Mouse (Mus musculus) neural tube, embryonic 13.5 days (tissue): ENCODE data around the gene Uchl1. TPM values are rescaled to one million over a fixed set of nuclear protein-coding genes. Genes with fewer than 3 reads are reported as not detected.
A peak's percentile ranks its signal among the peaks of the same experiment; 100 is the strongest.

ENCODE experiments used
- ATAC-seq: fragments of 200-750 bp; cut with Nextera tagmentation; 2 replicates; pipeline ENCODE4 v1.8.0; 2017; ENCODE audit warnings: low read depth, mild to moderate bottlenecking, moderate TSS enrichment, moderate library complexity
- H3K27ac ChIP-seq: fragments of 300-500 bp; sonication (generic); replicated peaks from 2 replicates; pipeline ENCODE4 v1.5.1; 2015; ENCODE audit warnings: moderate library complexity, mild to moderate bottlenecking, inconsistent platforms
- H3K27me3 ChIP-seq: fragments of 300-500 bp; sonication (generic); 2 replicates; pipeline ENCODE4 v1.6.1; 2015; ENCODE audit warnings: mild to moderate bottlenecking, inconsistent platforms
- H3K36me3 ChIP-seq: fragments of 300-500 bp; sonication (generic); 2 replicates; pipeline ENCODE4 v1.6.1; 2015; ENCODE audit warnings: mild to moderate bottlenecking, inconsistent platforms
- H3K4me1 ChIP-seq: fragments of 300-500 bp; sonication (generic); replicated peaks from 2 replicates; pipeline ENCODE4 v1.6.1; 2015; ENCODE audit warnings: inconsistent platforms
- H3K4me2 ChIP-seq: fragments of 300-500 bp; sonication (generic); 2 replicates; pipeline ENCODE4 v1.6.1; 2015; ENCODE audit warnings: inconsistent platforms, mild to moderate bottlenecking, moderate library complexity
- H3K4me3 ChIP-seq: fragments of 300-500 bp; sonication (generic); 2 replicates; pipeline ENCODE4 v1.5.1; 2015; ENCODE audit warnings: mild to moderate bottlenecking, inconsistent platforms
- H3K9ac ChIP-seq: fragments of 300-500 bp; sonication (generic); 2 replicates; pipeline ENCODE4 v1.6.1; 2015; ENCODE audit warnings: moderate library complexity, mild to moderate bottlenecking, inconsistent platforms
- H3K9me3 ChIP-seq: fragments of 300-500 bp; sonication (generic); 2 replicates; pipeline ENCODE4 v1.6.1; 2016; ENCODE audit warnings: inconsistent platforms
- WGBS: fragments of 180-500 bp; shearing (Covaris S2); methylation state at CpG from one replicate; pipeline ENCODE4 v1.1.7; 2015; 5-methylcytosine and 5-hydroxymethylcytosine counted together
- polyA plus RNA-seq: library from polyadenylated mRNA; unstranded; fragments of >200 nt; fragmentation: Nextera tagmentation; extraction: Ambion mirVana; gene quantifications from 2 replicates; pipeline ENCODE4 v1.2.1, GENCODE M21; 2015

Uchl1 gene
- polyA plus RNA-seq, 1 experiment from 2014 or later, result 1,278 TPM

GRCm38 (mm10) chr5:66715498-66715931 lies 39.6 kb downstream of the Uchl1 start:
- H3K27ac ChIP-seq, result no peak overlapping the region
- no peaks in the 10 kb centered on the region for H3K27me3 ChIP-seq
- H3K4me2 ChIP-seq, result no peak overlapping the region
- H3K4me3 ChIP-seq, result no peak overlapping the region
- H3K36me3 ChIP-seq, result no peaks in the 10 kb centered on the region
- peaks cover 4% of the 10 kb centered on the region; the same call in 1 of the 2 replicates for H3K4me1 ChIP-seq
- no peaks in the 10 kb centered on the region for H3K9me3 ChIP-seq
- H3K9ac ChIP-seq, result no peak overlapping the region
- 48% methylated on average over 4 of the region's 4 CpGs for WGBS
- ATAC-seq, result no peak

- H3K36me3 ChIP-seq, result no peaks in the 10 kb centered on the region
- no peak for ATAC-seq
- no peak overlapping the region for H3K9ac ChIP-seq
- no peaks in the 10 kb centered on the region for H3K27me3 ChIP-seq
- H3K4me1 ChIP-seq, result peaks cover 6% of the 10 kb centered on the region; the same call in 1 of the 2 replicates
- H3K4me3 ChIP-seq, result no peak overlapping the region
- 61% methylated on average over 4 of the region's 4 CpGs for WGBS
- H3K4me2 ChIP-seq, result no peak overlapping the region
- H3K27ac ChIP-seq, result no peak overlapping the region
- no peaks in the 10 kb centered on the region for H3K9me3 ChIP-seq
These were observed 42.0 kb downstream of the Uchl1 start for GRCm38 (mm10) chr5:66717931-66718330.

GRCm38 (mm10) chr5:66718413-66718812 lies 42.5 kb downstream of the Uchl1 start:
- H3K36me3 ChIP-seq, result no peaks in the 10 kb centered on the region
- no peak for ATAC-seq
- no peak overlapping the region for H3K9ac ChIP-seq
- no peaks in the 10 kb centered on the region for H3K27me3 ChIP-seq
- no peak overlapping the region for H3K4me2 ChIP-seq
- no peaks in the 10 kb centered on the region for H3K9me3 ChIP-seq
- H3K4me1 ChIP-seq, result peaks cover 10% of the 10 kb centered on the region; the same call in 1 of the 2 replicates
- 59% methylated on average over 3 of the region's 3 CpGs for WGBS
- H3K4me3 ChIP-seq, result no peak overlapping the region
- H3K27ac ChIP-seq, result no peak overlapping the region

- Histone ChIP-seq H3K27me3 (no peaks in the 10 kb centered on the region), H3K36me3 (no peaks in the 10 kb centered on the region), H3K4me3 (no peak overlapping the region), H3K27ac (no peak overlapping the region), H3K4me1 (peaks cover 11% of the 10 kb centered on the region; the same call in 1 of the 2 replicates), H3K9ac (no peak overlapping the region), H3K4me2 (no peak overlapping the region), H3K9me3 (no peaks in the 10 kb centered on the region)
- no peak for ATAC-seq
- 72% methylated on average over 7 of the region's 7 CpGs for WGBS
These were observed 43.0 kb downstream of the Uchl1 start for GRCm38 (mm10) chr5:66718880-66719279.

GRCm38 (mm10) chr5:66720921-66721320 lies 45.0 kb downstream of the Uchl1 start:
- 11% methylated on average over 5 of the region's 5 CpGs for WGBS
- ATAC-seq, result no peak
- no peaks in the 10 kb centered on the region for H3K9me3 ChIP-seq

GRCm38 (mm10) chr5:66722586-66722985 lies 46.7 kb downstream of the Uchl1 start:
- WGBS, result 66% methylated on average over 9 of the region's 9 CpGs

More at GRCm38 (mm10) chr5:66720921-66721320, 45.0 kb downstream of the Uchl1 start:
- H3K27ac ChIP-seq, result no peak overlapping the region
- no peak overlapping the region for H3K9ac ChIP-seq
- no peaks in the 10 kb centered on the region for H3K36me3 ChIP-seq
- H3K4me1 ChIP-seq, result peaks cover 11% of the 10 kb centered on the region; the same call in 1 of the 2 replicates
- H3K4me3 ChIP-seq, result no peak overlapping the region
- no peaks in the 10 kb centered on the region for H3K27me3 ChIP-seq
- no peak overlapping the region for H3K4me2 ChIP-seq

GRCm38 (mm10) chr5:66723037-66723436 lies 47.1 kb downstream of the Uchl1 start:
- Histone ChIP-seq H3K27ac (peak overlapping the region; percentile 38; the same call in 1 of the 2 replicates), H3K9me3 (no peaks in the 10 kb centered on the region), H3K9ac (no peak overlapping the region), H3K36me3 (no peaks in the 10 kb centered on the region), H3K4me3 (no peak overlapping the region), H3K4me2 (no peak overlapping the region), H3K4me1 (peaks cover 11% of the 10 kb centered on the region; the same call in 1 of the 2 replicates), H3K27me3 (no peaks in the 10 kb centered on the region)
- ATAC-seq, result no peak
- WGBS, result 65% methylated on average over 4 of the region's 4 CpGs

More at GRCm38 (mm10) chr5:66722586-66722985, 46.7 kb downstream of the Uchl1 start:
- no peak for ATAC-seq
- no peak overlapping the region for H3K9ac ChIP-seq
- H3K4me3 ChIP-seq, result no peak overlapping the region
- H3K27me3 ChIP-seq, result no peaks in the 10 kb centered on the region
- no peak overlapping the region for H3K4me2 ChIP-seq
- peak overlapping the region; percentile 42; the same call in 1 of the 2 replicates for H3K27ac ChIP-seq
- H3K36me3 ChIP-seq, result no peaks in the 10 kb centered on the region
- H3K9me3 ChIP-seq, result no peaks in the 10 kb centered on the region
- H3K4me1 ChIP-seq, result peaks cover 11% of the 10 kb centered on the region; the same call in 1 of the 2 replicates

- H3K27me3 ChIP-seq, result no peaks in the 10 kb centered on the region
- peaks cover 11% of the 10 kb centered on the region; the same call in 1 of the 2 replicates for H3K4me1 ChIP-seq
- no peak for ATAC-seq
- no peak overlapping the region for H3K4me2 ChIP-seq
- H3K9ac ChIP-seq, result no peak overlapping the region
- H3K4me3 ChIP-seq, result no peak overlapping the region
- no peak overlapping the region for H3K27ac ChIP-seq
- 90% methylated on average over 3 of the region's 3 CpGs for WGBS
- H3K9me3 ChIP-seq, result no peaks in the 10 kb centered on the region
- no peaks in the 10 kb centered on the region for H3K36me3 ChIP-seq
These were observed 47.7 kb downstream of the Uchl1 start for GRCm38 (mm10) chr5:66723626-66724025.

- H3K4me1 ChIP-seq, result peaks cover 15% of the 10 kb centered on the region
- no peaks in the 10 kb centered on the region for H3K27me3 ChIP-seq
- ATAC-seq, result no peak
- H3K9me3 ChIP-seq, result no peaks in the 10 kb centered on the region
- no peak overlapping the region for H3K27ac ChIP-seq
- 92% methylated on average over 4 of the region's 4 CpGs for WGBS
- no peak overlapping the region for H3K4me2 ChIP-seq
- H3K9ac ChIP-seq, result no peak overlapping the region
- no peaks in the 10 kb centered on the region for H3K36me3 ChIP-seq
- H3K4me3 ChIP-seq, result no peak overlapping the region
These were observed 53.4 kb downstream of the Uchl1 start for GRCm38 (mm10) chr5:66729306-66729705.

GRCm38 (mm10) chr5:66730621-66731301 lies 54.9 kb downstream of the Uchl1 start:
- Histone ChIP-seq H3K4me2 (peak overlapping the region; percentile 38), H3K27me3 (no peaks in the 10 kb centered on the region), H3K27ac (peak overlapping the region; percentile 49; the same call in 1 of the 2 replicates), H3K9me3 (no peaks in the 10 kb centered on the region), H3K4me3 (no peak overlapping the region), H3K9ac (no peak overlapping the region), H3K4me1 (peaks cover 15% of the 10 kb centered on the region), H3K36me3 (no peaks in the 10 kb centered on the region)
- WGBS, result 18% methylated on average over 11 of the region's 11 CpGs
- ATAC-seq, result peak; percentile 96

GRCm38 (mm10) chr5:66731302-66731697 lies 55.4 kb downstream of the Uchl1 start:
- H3K36me3 ChIP-seq, result no peaks in the 10 kb centered on the region
- ATAC-seq, result 0 out of 2 replicates have a peak, but pooled peaks have one; percentile 33
- H3K4me1 ChIP-seq, result peaks cover 15% of the 10 kb centered on the region
- no peaks in the 10 kb centered on the region for H3K9me3 ChIP-seq
- 26% methylated on average over 1 of the region's 1 CpGs for WGBS
- H3K4me2 ChIP-seq, result peak overlapping the region; percentile 38; the same call in 1 of the 2 replicates
- H3K4me3 ChIP-seq, result no peak overlapping the region
- H3K9ac ChIP-seq, result no peak overlapping the region
- no peaks in the 10 kb centered on the region for H3K27me3 ChIP-seq
- H3K27ac ChIP-seq, result peak overlapping the region; percentile 49; the same call in 1 of the 2 replicates

- H3K27ac ChIP-seq, result no peak overlapping the region
- no peaks in the 10 kb centered on the region for H3K9me3 ChIP-seq
- no peaks in the 10 kb centered on the region for H3K27me3 ChIP-seq
- H3K4me1 ChIP-seq, result peaks cover 15% of the 10 kb centered on the region
- no peak overlapping the region for H3K4me2 ChIP-seq
- H3K36me3 ChIP-seq, result no peaks in the 10 kb centered on the region
- 96% methylated on average over 1 of the region's 1 CpGs for whole genome bisulfite sequencing
- H3K4me3 ChIP-seq, result no peak overlapping the region
- no peak overlapping the region for H3K9ac ChIP-seq
- no peak for ATAC-seq
These were observed 57.7 kb downstream of the Uchl1 start for GRCm38 (mm10) chr5:66733556-66733955.
